Mouse (Mus musculus): ENCODE measurements at regions not wholly inside any gene's neighbourhood (a gene's known extent, or its start where the extent isn't known, plus 50 kb on each side); places are given as distances from the start of the nearest gene placed in this dataset.

DNA sequence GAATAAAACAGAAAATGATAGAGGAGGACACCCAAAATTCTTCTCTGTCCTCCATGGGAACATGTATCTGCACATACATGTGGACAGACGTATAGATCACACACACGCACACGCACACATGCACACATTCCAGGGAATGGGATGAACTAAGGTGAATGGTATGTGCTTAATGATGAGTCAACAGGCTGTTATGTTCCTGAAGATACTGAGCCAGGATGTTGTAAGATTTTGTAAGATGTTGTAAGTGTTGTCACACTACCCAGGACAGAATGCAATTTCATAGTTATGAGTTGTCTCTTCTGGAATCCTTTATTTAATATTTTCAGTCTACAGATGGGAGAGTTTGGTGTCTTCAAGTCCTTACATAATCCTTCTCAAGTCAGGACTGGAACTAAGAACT, 447.5 kb downstream of the Gsdmc2 start:
- TF ChIP-seq POLR2A (IDR thresholded peaks at IDR 0.05; ENCODE audit: insufficient read length, low read depth) (no peak), MYOG (IDR thresholded peaks at IDR 0.05; ENCODE audit: control insufficient read depth in 1 of 3, insufficient read depth in 1 of 3, insufficient read length in 2 of 3, low read depth in 2 of 3) (no peak), E2F4 (IDR thresholded peaks at IDR 0.05; ENCODE audit: insufficient read depth) (no peak), USF1 (IDR thresholded peaks at IDR 0.05; ENCODE audit: low read depth) (no peak)
